Mouse (Mus musculus) liver, adult 2 months (tissue): ENCODE results near the gene Zcchc10.

Experiments used
- CTCF ChIP-seq: fragments of 200-500 bp; IDR thresholded peaks from 2 replicates; pipeline ENCODE4 v1.5.1; 2011; ENCODE audit warnings: low read depth, low read length, control low read depth
- POLR2A ChIP-seq: fragments of 200-500 bp; IDR thresholded peaks from 2 replicates; pipeline ENCODE4 v1.6.1; 2011; ENCODE audit warnings: low read length, control low read depth; ENCODE audit not compliant: insufficient read depth; ENCODE audit errors: extremely low read depth

DNA sequence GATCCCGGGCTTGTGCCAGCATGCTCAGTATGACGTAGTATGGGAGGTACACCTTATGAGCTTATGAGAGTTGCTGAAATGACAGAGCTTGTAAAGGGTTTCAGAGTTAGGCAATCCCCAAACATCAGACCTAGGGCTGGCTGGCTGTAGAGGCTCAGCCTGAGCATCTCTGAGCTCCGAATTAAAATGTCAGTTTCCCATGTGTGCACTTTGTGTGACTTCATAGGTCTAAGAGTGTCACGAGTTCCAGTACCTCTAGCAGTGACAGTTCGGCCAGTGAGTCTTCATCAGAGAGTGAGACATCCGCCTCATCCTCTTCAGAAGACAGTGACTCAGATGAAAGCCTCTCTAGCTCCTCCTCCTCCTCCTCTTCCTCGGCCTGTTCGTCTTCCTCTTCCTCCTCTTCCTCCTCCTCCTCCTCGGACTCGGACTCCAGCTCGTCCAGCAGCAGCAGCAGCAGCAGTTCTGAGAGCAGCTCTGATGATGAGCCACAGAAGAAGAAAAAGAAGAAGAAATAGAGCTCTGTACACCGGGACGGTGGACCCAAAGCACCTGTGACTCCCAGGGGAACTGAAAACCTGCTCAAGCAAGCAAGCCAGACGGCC is 7.7 kb downstream of the Zcchc10 start:
- no peak for TF ChIP-seq CTCF
- TF ChIP-seq POLR2A = no peak
